Mouse (Mus musculus) megakaryocyte, embryonic 14.5 days (primary cell): Measurements from ENCODE around the gene Mydgf.

ENCODE experiments used
- FLI1 ChIP-seq: IDR thresholded peaks from 2 replicates; pipeline ENCODE4 v1.6.1; 2012; ENCODE audit warnings: low read length, inconsistent platforms, mixed read lengths
- GATA1 ChIP-seq: IDR thresholded peaks from 3 replicates; pipeline ENCODE4 v1.6.1; 2012; ENCODE audit warnings: mixed read lengths, low read length, inconsistent platforms, borderline replicate concordance

GRCm38 (mm10) chr17:56165671-56166070, 18.0 kb downstream of the Mydgf start:
- TF ChIP-seq GATA1 (no peak), FLI1 (no peak)
